Mouse (Mus musculus): ENCODE measurements around the gene Eva1c.
"Not testable (repeated sequence)": the region's sequence is repeated elsewhere in the genome, so short reads cannot be mapped to it uniquely, and the experiment has no call there.

The Eva1c gene

DNA sequence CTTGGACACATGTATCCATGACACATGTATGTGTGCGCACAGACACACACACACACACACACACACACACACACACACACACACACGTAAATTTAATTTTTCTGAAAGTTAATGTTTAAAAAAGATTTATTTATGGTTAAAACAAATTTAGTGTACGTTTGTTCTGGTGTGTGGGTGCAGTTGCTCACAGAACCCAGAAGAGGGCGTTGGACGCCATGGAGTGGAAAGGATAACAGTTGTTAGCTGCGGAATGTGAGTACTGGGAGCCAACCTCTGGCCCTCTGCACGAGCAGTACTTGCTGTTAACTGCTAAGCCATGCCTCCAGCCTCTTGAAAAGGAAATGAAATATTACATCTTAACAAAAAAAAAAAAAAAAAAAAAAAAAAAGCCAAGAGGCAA lies at the start of gene Eva1c:
Gene Eva1c, plus strand, starts transcription at position 263 of the 400 bp plus-strand sequence.
- no peak for DNase-seq

DNA sequence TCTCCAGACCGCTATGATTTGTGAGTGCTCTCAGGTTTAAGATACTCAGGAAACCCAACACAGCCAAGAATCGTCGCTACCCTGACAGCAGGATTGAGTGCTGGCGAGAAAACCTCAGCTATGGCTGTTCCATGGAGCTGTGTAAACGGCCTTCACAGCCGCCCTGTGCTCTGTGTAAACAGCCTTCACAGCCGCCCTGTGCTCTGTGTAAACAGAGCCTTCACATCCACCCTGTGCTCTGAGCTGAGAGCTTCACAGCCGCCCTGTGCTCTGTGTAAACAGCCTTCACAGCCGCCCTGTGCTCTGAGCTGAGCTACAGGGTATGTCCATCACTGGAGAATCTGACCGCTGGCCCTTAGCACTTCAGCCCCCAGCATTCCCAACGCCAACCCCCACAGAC lies 46.7 kb upstream of the Eva1c start:
- no peak for DNase-seq

DNA sequence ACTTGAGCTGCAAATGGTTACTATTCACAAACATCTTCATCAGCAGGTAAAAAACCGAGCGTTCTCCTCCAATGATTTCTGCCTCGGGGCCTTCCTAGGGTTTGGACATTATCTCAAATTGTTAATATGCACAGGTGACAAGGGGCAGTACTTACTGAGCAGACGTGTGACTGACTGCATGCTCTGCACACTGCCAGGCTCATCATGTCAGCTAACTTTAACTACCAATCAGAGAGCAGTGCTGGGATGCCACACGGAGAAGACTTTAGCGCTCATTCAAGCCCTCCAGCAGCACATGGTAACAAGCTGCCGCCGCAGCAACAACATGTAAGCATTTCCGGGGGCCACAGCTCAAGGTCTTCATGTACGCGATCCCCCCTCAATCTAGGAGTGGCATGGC lies 43.2 kb upstream of the Eva1c start:
- DNase-seq, result no peak

DNA sequence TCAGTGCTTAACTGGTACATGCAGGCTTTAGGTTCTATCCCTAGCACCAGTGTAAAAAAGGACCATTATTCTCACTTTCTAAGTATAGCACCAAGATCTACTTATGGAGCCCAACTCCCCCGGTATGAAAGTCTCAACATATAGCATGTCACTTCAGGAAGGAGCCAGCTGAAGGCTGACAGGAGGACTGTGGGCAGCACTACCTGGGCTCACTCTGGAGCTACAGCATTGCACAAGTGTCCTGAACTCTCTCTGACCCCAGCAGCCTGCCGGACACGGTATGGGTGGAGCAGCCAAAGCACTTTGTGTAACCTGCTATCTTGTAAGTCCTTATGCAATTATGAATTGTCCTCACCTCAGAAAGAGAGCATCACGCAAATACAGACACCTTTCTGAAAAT lies 41.3 kb upstream of the Eva1c start:
- DNase-seq, result no peak

DNA sequence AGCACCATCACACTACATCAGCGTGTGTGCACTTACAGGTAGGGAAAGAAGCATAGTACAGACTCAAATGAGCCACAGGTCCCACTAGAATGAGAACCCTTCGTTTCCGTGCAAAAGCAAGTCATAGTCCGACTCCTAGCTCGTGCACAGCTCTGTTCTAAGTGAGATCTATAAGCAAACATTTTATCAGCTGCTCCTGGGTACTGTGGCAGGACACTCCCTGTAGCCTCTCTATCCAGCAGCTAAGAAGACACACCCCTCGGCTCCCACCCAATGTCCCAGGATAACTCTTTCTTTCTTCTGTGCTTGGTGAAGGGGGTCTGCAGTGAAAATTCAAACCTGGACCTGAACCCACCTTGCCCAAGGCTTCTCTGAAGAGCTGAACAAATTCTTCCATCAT lies 37.9 kb upstream of the Eva1c start:
- no peak for DNase-seq

DNA sequence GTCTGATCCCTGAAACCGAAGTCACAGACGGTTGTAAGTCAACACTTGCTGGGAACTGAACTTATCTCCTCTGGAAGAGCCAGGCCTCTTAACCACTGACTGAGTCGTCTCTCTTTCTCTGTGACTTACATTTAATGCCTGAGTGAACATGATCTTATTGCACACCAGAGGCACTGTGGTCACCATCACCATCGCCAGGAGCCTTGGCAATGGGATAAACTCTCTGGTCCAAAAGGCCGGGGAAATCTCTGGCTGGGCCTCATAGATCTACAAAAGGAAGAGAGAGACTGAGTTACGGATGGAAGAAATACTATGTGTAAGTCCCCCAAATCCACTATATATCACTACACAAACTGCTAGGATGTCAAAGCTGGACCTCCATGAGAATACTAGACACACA lies 35.6 kb upstream of the Eva1c start:
- DNase-seq, result no peak

DNA sequence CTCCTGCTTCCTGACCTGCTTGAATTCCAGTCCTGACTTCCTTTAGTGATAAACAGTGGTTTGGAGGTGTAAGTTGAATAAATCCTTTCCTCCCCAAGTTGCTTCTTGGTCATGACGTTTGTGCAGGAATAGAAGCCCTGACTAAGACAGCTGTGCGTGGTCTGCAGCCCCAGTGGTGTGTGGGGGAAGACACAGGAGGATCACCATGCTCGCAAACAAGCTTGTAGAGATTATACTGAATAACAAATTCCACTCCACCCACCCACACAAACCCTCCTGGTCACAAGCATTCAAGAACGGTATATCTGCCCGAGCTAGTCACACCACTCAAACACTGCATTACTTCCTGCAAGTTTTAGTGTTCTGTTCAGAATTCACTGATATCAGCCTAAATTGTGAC lies 34.5 kb upstream of the Eva1c start:
- no peak for DNase-seq

DNA sequence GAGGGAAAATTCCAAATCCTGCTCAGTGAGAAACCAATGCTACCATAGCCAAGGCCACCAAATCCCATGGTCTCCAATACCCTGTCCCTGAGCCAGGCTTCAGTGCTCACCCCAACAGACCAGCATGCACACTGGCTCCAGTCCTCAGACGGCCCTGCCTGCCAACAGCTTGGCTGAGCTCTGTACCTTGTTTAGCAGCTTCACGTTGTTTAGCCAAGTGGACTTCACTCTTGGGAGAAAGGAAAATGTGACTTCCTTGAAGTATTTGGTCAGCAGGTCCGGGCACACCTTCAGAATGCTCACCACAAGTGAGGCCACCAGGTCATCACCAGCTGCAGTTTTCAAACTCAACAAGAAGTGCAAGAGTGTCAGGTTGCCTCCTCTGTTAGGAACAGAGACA lies 34.0 kb upstream of the Eva1c start:
- DNase-seq, result no peak

DNA sequence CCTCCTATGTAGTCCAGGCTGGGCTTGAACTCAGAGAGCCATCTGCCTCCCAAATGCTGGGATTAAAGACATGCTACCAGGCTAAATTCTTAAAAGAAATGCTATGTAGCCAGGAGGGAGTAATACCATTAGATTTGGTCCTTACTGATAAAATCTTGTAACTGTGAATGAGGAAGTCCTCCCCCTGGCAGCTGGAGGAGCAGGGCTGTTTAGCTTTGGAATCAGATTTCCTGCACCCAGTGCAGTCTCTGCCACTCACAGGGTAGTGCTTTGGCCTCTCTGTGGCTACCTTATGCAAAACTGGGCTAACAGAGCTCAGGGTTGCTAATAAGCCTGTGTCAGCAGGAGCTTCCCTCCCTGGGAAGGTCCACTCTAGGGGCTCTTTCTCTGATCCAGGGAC lies 31.8 kb upstream of the Eva1c start:
- DNase-seq, result no peak

DNA sequence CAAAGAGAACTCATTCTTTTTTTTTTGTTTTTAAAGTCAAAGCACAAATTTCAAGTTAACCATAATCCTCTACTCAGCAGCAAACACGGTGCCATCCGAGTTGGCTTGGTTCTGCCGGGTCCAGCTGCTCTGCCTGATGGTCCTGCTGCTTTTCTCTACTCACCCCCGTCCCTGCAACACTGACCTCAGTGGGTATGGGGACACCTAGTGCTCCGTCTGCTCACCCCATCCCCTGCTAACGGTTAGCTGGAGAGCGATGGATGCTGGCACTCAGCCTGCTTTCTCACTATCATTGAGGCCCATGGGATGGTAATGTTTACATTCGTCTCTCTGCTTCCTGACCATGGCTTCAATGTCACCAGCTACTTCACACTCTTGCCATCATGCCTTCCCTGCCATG lies 28.1 kb upstream of the Eva1c start:
- DNase-seq, result no peak

DNA sequence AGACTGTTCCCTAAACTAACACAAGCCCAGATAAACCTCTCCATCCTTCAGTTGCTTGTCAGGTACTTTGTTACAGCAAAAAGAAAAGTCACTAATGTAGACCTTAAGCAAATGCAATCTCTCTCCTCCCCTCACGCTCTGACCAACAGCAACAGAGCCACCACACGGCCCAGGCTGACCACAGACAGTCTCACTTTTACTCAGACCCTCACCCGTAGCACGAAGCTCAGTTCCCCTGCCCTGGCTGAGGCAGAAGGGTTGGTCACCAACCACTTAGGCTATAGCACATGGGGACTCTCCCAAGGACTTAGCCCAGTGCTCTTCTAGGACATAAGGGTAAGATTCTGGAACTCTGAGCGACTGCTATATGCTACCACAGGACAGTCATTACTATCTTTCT lies 27.7 kb upstream of the Eva1c start:
- no peak for DNase-seq

DNA sequence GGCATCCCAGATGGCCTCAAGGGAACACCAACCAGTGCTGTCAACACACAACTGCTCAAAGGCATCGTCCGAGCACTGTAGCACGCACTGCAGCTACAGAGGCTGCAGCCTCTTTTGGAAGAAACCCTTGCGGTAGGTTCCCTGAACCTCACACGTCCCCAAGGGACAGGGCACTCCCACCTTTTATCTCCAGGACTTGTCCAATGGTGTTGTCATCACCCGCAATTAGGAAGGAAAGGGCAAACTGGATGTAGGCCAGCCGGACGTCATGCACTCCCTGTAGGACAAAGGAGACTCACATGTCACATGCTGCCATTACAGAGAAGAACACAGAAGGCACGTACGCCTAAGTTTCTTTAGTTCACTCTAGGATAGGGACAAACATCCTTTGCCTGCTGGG lies 26.7 kb upstream of the Eva1c start:
- no peak for DNase-seq

DNA sequence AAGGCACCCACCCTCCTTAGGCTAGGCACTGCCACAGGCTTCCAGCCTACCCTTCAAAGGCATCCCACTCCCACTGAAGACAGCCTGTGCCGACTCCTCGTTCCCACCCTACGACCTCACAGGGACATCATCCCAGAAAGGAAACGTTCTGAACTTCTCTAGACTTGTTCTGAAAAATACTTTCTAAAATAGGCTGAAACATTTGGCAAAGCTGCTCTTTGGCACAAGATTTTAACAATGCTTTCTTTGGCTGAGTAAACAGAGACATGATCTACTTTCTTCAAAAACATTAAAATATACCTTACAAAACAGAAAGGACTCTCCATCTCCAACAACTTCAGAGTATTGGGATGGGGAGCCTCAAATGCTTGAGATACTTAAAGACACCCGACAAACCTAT lies 25.3 kb upstream of the Eva1c start:
- DNase-seq, result no peak

DNA sequence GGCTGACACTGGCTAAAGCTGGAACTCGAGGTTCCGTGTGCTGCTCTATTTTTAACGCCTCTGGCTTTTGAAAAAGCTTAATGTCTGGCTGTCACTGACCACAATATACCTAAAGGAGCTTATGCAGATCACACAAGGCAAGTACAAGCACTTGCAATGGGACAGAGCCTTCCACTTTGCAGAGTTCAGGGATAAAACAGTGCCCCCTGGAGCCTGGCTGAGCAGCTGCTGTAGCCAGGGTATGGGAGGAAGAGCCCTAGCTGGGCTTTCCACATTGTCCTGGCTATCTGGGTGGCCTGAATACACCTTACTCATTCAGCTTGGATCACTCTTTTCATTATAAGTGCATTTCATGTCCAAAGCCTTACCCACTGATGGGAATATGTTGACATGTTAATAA lies 24.6 kb upstream of the Eva1c start:
- DNase-seq, result peak; percentile 27

DNA sequence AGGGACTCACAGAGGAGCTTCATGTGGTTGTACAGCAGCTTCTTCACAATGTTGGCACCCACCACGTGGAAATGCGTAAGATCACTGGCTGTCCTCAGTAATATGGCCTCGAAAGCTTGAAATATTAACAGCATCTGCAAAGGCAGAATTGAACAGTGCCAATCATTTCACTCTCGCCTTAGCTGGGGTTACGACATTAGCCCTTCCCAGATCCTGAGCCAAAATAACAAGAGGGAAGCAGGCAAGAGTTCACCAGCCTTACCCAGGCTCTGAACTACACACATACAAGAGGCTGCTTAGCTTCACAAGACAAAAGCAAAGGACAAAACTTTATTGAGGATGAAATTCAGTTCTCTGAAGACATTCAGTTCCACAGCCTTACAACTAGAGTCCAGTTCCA lies 22.1 kb upstream of the Eva1c start:
- DNase-seq, result no peak

DNA sequence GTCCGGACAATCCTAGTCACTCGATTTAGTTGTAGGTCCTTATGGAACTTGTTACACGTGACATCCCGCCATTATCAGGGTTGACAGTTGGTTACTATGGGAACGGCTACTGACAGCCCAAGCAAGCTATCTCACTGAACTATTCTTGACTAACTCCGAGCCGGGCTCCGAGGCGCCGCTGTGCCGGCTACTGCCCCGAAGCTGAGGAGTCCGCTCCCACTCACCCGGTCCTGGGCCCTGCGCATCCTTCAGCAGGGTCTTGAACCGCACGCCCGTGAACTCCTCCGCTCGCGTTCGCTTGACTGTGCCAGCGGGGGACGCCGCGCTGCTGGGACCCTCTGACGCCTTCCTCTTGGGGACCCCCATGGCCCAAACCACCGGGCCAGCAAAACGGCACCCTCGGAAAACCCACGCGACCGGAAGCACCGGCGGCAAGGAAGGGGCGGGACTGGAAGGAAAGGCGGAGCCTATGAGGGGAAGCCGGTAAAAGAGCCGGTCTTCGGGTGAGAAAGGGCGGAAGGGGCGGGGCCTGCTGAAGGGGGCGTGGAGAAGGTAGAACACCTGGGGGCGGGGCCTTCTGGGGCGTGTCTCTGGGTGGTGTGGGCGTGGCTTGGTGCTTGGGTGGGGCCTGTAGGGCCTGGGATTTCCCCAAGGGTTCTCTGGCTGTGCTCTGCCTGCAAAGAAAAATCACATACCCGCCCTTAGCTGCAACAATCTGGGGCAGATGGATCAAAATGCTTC lies 16.4 kb upstream of the Eva1c start, which contains the start of gene Urb1:
Gene Urb1, minus strand, starts transcription at position 439 of the 741 bp plus-strand sequence.
- DNase-seq, result peak; percentile 100

DNA sequence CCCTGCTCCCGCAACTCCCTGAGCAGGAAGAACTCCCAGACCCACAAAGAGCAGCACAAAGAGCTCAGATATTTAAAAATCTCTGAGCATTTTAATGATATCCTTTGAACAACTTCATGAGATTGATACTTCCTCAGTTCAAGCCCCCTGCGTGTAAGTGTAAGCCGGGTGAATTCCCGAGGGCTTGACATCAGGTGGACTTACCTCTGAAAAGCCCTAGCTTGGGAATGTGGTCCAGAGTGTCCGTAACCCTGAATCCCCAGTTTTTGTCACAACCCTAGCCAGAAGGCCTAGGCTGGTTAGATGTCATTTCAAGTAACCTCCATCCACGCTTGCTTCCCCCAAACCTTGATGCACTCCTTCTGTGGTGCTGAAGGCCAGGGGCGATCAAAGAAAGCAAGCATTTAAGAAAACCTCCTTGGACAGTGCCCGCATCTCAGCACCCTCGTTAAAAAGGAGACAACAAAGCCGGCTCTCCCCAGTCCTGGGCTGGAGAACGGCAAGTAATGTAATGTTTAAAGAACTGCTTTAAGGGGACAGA lies 15.7 kb upstream of the Eva1c start:
- no peak for DNase-seq

DNA sequence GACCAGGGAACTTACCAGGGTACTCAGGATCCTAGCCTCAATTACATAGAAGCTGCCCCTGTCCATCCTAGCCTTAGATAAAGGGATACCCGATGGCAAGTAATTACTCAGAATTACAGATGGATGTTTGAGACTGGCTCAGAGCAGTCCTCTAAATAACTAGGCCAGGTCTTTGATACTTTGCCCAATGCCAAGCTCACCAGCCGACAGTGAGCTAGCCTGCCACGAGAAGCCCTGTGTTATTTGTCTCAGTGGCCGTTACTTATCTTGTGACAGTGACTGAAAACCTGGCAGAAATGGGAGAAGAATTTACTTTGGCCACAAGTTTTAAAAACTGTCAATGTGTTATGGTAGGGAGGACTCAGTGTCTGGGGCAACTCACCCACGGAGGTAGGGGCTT lies 14.4 kb upstream of the Eva1c start:
- no peak for DNase-seq

DNA sequence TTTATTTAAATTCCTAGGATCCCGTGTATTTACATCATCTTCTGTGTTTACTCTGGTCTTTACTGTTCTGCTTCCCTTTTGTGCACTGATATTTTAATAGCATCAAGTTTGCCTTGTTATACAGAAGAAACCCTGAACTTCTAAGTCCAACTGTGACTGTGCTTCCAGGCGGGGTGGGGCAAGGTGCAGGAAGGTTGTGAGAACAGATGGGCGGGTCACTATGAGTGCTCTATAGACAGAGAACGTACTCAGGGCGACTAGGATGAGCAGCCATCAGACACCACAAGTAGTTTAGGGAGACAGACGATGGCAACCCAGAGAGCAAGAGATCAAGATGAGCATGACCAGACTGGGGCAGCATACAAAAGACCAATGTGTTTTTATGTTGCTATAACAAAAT lies 6.2 kb upstream of the Eva1c start:
- no peak for DNase-seq

DNA sequence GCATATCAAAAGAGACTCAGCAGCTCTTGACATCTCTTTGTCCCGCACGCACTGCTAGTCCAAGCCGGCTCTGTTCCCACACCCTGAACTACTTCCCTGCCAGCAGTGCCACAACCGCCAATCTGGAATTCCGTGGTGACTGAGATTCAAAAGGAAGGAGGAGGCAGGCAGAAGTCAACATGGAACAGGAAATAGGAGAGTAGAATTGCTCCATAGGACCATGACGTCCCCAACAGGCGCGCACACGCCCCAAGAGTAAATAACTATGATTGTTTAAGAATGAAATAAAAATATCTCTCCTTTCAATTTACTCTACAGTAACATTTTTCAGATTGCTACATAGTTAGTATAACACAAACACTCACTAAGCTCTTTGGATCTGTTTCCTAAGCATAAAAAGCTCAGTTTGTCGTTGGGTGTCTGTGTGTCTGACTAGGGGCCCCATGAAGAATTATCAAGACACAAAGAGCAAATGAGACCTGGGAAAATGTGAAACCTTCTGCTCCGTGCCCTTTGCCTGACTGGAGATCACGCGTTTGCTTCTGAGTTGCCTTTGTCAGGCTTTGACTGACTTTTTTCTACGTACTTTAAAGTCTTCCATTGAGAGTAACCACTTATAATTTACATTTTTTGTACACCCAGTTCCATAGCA lies 5.3 kb upstream of the Eva1c start:
- peak; percentile 30 for DNase-seq

DNA sequence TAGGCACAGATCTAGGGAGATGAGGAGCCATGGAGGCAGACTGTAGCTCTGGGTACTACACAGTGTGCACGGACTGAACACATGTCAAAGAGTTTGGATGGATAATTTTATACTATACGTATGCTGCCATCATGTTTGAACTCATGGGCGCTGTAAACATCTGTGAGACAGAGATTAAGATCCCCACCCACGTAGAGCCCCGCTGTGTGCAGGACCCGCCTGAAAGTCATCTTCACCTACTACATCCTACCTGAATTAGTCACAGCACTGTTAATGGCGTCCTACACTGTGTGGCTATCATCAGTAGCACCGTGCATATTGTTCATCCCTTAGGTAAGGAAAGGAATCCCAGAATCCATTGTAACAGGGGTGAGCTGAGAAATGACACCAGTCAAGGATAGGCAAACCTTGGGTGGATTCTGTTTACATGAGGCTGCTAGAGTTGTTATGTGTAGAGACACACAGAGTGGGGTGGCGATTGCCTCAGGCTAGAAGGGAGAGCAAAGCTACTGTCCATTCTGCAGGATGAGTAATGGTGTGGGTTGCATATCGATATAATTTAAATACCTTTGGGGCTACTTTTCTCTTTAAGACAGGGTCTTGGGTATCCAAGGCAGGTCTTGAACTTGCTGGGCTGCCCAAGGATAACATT lies 4.1 kb upstream of the Eva1c start:
- no peak for DNase-seq

DNA sequence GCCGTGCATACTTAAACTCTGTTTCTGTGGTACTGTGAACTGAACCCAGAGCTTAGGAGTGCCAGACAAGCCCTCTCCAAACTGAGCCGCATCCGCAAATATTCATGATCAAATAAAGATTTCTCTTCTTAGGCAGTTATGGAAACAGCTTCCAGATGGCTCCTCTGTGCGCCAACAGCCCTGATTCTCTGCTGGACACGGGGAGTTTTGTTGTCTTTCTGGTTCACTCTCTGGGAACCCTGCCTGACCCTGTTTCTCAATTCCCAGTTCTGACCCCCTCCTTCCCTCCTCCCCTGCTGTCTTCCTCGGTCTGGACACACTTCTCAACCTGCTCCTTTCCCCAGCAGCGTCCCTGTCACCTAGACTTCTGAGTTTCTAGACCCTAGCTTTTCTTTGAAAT lies 3.5 kb upstream of the Eva1c start:
- DNase-seq, result peak; percentile 31

DNA sequence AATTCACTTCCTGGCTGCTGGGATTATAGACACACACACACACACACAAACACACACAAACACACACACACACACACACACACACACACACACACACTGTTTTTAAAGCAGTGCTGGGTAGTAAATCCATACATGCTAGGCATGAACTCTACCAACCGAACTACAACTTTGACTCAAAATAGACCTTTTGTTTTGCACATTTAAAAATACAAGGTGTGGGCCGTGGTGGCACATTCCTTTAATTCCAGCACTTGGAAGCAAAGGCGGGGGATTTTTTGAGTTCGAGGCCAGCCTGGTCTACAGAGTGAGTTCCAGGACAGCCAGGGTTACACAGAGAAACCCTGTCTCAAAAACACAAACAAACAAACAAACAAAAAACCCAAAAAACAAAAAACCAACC lies 2.5 kb upstream of the Eva1c start:
- not testable (repeated sequence) for DNase-seq

DNA sequence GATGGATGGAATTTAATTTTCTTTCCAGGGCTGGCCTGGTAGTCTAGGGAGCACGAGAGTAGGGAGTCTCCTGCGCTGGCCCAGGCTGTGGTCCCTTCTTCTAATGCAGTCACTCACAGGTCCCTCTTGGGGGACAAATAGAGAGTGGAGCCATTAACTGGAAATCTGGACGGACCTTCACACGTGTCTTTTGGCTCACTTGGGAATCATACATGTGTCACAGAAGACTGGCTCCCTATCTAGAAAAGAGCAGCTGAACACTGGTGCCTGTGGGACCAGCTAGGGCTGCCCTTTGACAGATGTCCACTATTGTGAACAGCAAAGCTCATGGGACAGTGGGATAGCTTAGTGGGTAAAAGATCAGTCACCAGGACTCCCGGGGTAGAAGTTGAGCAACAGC lies 478 bp upstream of the Eva1c start:
- no peak for DNase-seq

Data from lung, postnatal 14 days (tissue).